Mouse (Mus musculus): Measurements from ENCODE around the gene Cox8a. TPM values are rescaled to one million over a fixed set of nuclear protein-coding genes. Genes with fewer than 3 reads are reported as not detected.

The Cox8a gene
- polyA plus RNA-seq, 1 experiment from 2014 or later: 2,471 TPM

- ATAC-seq (replicated peaks; ENCODE audit: low FRiP score, low read depth) (peak; percentile 86), DNase-seq (ENCODE audit: low spot score) (no peak)
- Histone ChIP-seq H3K9me3 (replicated peaks; ENCODE audit: low read length) (no peaks in the 10 kb centered on the region), H3K4me2 (ENCODE audit: low read length) (no peak overlapping the region), H3K9ac (ENCODE audit: low read depth, low read length) (no peak overlapping the region), H3K4me1 (replicated peaks; ENCODE audit: insufficient read depth, low read length) (peaks cover 43% of the 10 kb centered on the region), H3K36me3 (ENCODE audit: insufficient read depth, low read length) (no peaks in the 10 kb centered on the region), H3K27ac (peak overlapping the region; percentile 87), H3K4me3 (replicated peaks; ENCODE audit: low read depth, low read length) (no peak overlapping the region), H3K27me3 (ENCODE audit: insufficient read depth, low read length) (no peaks in the 10 kb centered on the region)
- TF ChIP-seq CTCF (IDR thresholded peaks at IDR 0.05; ENCODE audit: low read depth): no peak
- WGBS: 49% methylated on average over 6 of the region's 6 CpGs
These were observed 25.8 kb downstream of the Cox8a start for GRCm38 (mm10) chr19:7191639-7192038.

GRCm38 (mm10) chr19:7190986-7191385 is 26.4 kb downstream of the Cox8a start:
- no peak for ATAC-seq (replicated peaks; ENCODE audit: low FRiP score, low read depth)
- H3K4me1 ChIP-seq (replicated peaks; ENCODE audit: insufficient read depth, low read length): peaks cover 43% of the 10 kb centered on the region
- no peaks in the 10 kb centered on the region for H3K27me3 ChIP-seq (ENCODE audit: insufficient read depth, low read length)

GRCm38 (mm10) chr19:7189026-7189425 is 28.4 kb downstream of the Cox8a start:
- Histone ChIP-seq H3K9me3 (replicated peaks; ENCODE audit: low read length) (no peaks in the 10 kb centered on the region), H3K9ac (ENCODE audit: low read depth, low read length) (no peak overlapping the region), H3K4me3 (replicated peaks; ENCODE audit: low read depth, low read length) (no peak overlapping the region), H3K4me2 (ENCODE audit: low read length) (no peak overlapping the region), H3K27ac (no peak overlapping the region), H3K27me3 (ENCODE audit: insufficient read depth, low read length) (no peaks in the 10 kb centered on the region), H3K36me3 (ENCODE audit: insufficient read depth, low read length) (no peaks in the 10 kb centered on the region), H3K4me1 (replicated peaks; ENCODE audit: insufficient read depth, low read length) (peaks cover 48% of the 10 kb centered on the region)
- WGBS: 84% methylated on average over 4 of the region's 4 CpGs
- DNase-seq (ENCODE audit: low spot score): no peak
- ATAC-seq (replicated peaks; ENCODE audit: low FRiP score, low read depth): no peak
- no peak for TF ChIP-seq CTCF (IDR thresholded peaks at IDR 0.05; ENCODE audit: low read depth)

More at GRCm38 (mm10) chr19:7190986-7191385, 26.4 kb downstream of the Cox8a start:
- H3K9me3 ChIP-seq (replicated peaks; ENCODE audit: low read length): no peaks in the 10 kb centered on the region
- no peaks in the 10 kb centered on the region for H3K36me3 ChIP-seq (ENCODE audit: insufficient read depth, low read length)
- H3K4me3 ChIP-seq (replicated peaks; ENCODE audit: low read depth, low read length): no peak overlapping the region
- 46% methylated on average over 5 of the region's 5 CpGs for WGBS
- H3K4me2 ChIP-seq (ENCODE audit: low read length): no peak overlapping the region
- peak overlapping the region; percentile 87 for H3K27ac ChIP-seq
- DNase-seq (ENCODE audit: low spot score): no peak
- no peak overlapping the region for H3K9ac ChIP-seq (ENCODE audit: low read depth, low read length)
- no peak for TF ChIP-seq CTCF (IDR thresholded peaks at IDR 0.05; ENCODE audit: low read depth)

- DNase-seq (ENCODE audit: low spot score) (no peak), ATAC-seq (replicated peaks; ENCODE audit: low FRiP score, low read depth) (no peak)
- 67% methylated on average over 5 of the region's 5 CpGs for WGBS
- Histone ChIP-seq H3K27me3 (ENCODE audit: insufficient read depth, low read length) (no peaks in the 10 kb centered on the region), H3K9ac (ENCODE audit: low read depth, low read length) (no peak overlapping the region), H3K27ac (no peak overlapping the region), H3K4me2 (ENCODE audit: low read length) (no peak overlapping the region), H3K4me1 (replicated peaks; ENCODE audit: insufficient read depth, low read length) (peaks cover 44% of the 10 kb centered on the region), H3K4me3 (replicated peaks; ENCODE audit: low read depth, low read length) (no peak overlapping the region), H3K36me3 (ENCODE audit: insufficient read depth, low read length) (no peaks in the 10 kb centered on the region), H3K9me3 (replicated peaks; ENCODE audit: low read length) (no peaks in the 10 kb centered on the region)
- TF ChIP-seq CTCF (IDR thresholded peaks at IDR 0.05; ENCODE audit: low read depth): no peak
These were observed 30.3 kb downstream of the Cox8a start for GRCm38 (mm10) chr19:7187157-7187556.

GRCm38 (mm10) chr19:7185715-7186291 is 31.6 kb downstream of the Cox8a start:
- H3K4me2 ChIP-seq (ENCODE audit: low read length): no peak overlapping the region; the same call in 1 of the 2 replicates

GRCm38 (mm10) chr19:7185059-7185458 is 32.4 kb downstream of the Cox8a start:
- H3K9me3 ChIP-seq (replicated peaks; ENCODE audit: low read length): no peaks in the 10 kb centered on the region
- no peaks in the 10 kb centered on the region for H3K27me3 ChIP-seq (ENCODE audit: insufficient read depth, low read length)
- H3K4me1 ChIP-seq (replicated peaks; ENCODE audit: insufficient read depth, low read length): peaks cover 38% of the 10 kb centered on the region
- WGBS: 55% methylated on average over 4 of the region's 4 CpGs
- no peak for TF ChIP-seq CTCF (IDR thresholded peaks at IDR 0.05; ENCODE audit: low read depth)
- DNase-seq (ENCODE audit: low spot score) (no peak), ATAC-seq (replicated peaks; ENCODE audit: low FRiP score, low read depth) (no peak)
- no peaks in the 10 kb centered on the region for H3K36me3 ChIP-seq (ENCODE audit: insufficient read depth, low read length)
- no peak overlapping the region for H3K4me2 ChIP-seq (ENCODE audit: low read length)
- no peak overlapping the region for H3K9ac ChIP-seq (ENCODE audit: low read depth, low read length)
- H3K4me3 ChIP-seq (replicated peaks; ENCODE audit: low read depth, low read length): no peak overlapping the region
- 0 out of 2 replicates have a peak overlapping the region, but pooled peaks have one; percentile 0 for H3K27ac ChIP-seq

More at GRCm38 (mm10) chr19:7185715-7186291, 31.6 kb downstream of the Cox8a start:
- ATAC-seq (replicated peaks; ENCODE audit: low FRiP score, low read depth): no peak
- WGBS: 10% methylated on average over 18 of the region's 18 CpGs
- H3K36me3 ChIP-seq (ENCODE audit: insufficient read depth, low read length): no peaks in the 10 kb centered on the region
- no peaks in the 10 kb centered on the region for H3K9me3 ChIP-seq (replicated peaks; ENCODE audit: low read length)
- no peak for TF ChIP-seq CTCF (IDR thresholded peaks at IDR 0.05; ENCODE audit: low read depth)
- no peak for DNase-seq (ENCODE audit: low spot score)
- 0 out of 2 replicates have a peak overlapping the region, but pooled peaks have one; percentile 28 for H3K9ac ChIP-seq (ENCODE audit: low read depth, low read length)
- peaks cover 36% of the 10 kb centered on the region for H3K4me1 ChIP-seq (replicated peaks; ENCODE audit: insufficient read depth, low read length)
- no peak overlapping the region for H3K4me3 ChIP-seq (replicated peaks; ENCODE audit: low read depth, low read length)
- no peaks in the 10 kb centered on the region for H3K27me3 ChIP-seq (ENCODE audit: insufficient read depth, low read length)
- H3K27ac ChIP-seq: peak overlapping the region; percentile 50; the same call in 1 of the 2 replicates
